Mouse (Mus musculus): ENCODE data around the gene Il12rb1. TPM values are rescaled to one million over a fixed set of nuclear protein-coding genes. Genes with fewer than 3 reads are reported as not detected.
A peak's percentile ranks its signal among the peaks of the same experiment; 100 is the strongest.

The Il12rb1 gene
- polyA plus RNA-seq, 1 experiment from 2014 or later = not detected

GRCm38 (mm10) chr8:70775851-70776495 is 32.3 kb upstream of the Il12rb1 start:
- Histone ChIP-seq H3K4me1 (peaks cover 43% of the 10 kb centered on the region), H3K9ac (peak overlapping the region; percentile 96), H3K36me3 (replicated peaks) (peaks cover 63% of the 10 kb centered on the region), H3K4me3 (replicated peaks) (peak overlapping the region; percentile 84), H3K27me3 (0 out of 2 replicates have a peak, but pooled peaks cover under 1% of the 10 kb centered on the region), H3K9me3 (no peaks in the 10 kb centered on the region), H3K4me2 (peak overlapping the region; percentile 84), H3K27ac (peak overlapping the region; percentile 98)
- WGBS = 3% methylated on average over 34 of the region's 34 CpGs
- ATAC-seq (ENCODE audit: low FRiP score) = no peak

- ATAC-seq (ENCODE audit: low FRiP score) = peak; percentile 93
- Histone ChIP-seq H3K4me1 (peaks cover 43% of the 10 kb centered on the region), H3K36me3 (replicated peaks) (peaks cover 63% of the 10 kb centered on the region), H3K9me3 (no peaks in the 10 kb centered on the region), H3K4me3 (replicated peaks) (peak within 1 kb of the TSS; percentile 84), H3K27me3 (no peaks in the 10 kb centered on the region), H3K27ac (peak within 1 kb of the TSS; percentile 98), H3K4me2 (peak within 1 kb of the TSS; percentile 84), H3K9ac (peak within 1 kb of the TSS; percentile 96)
- WGBS = under 1% methylated on average over 94 of the region's 94 CpGs
Measured at GRCm38 (mm10) chr8:70776496-70777444, 31.5 kb upstream of the Il12rb1 start, which contains the start of gene Pik3r2. Gene Pik3r2 (minus strand): TSS chr8:70776713.

- no peak overlapping the region for H3K4me3 ChIP-seq (replicated peaks)
- WGBS = 82% methylated on average over 11 of the region's 11 CpGs
- no peaks in the 10 kb centered on the region for H3K27me3 ChIP-seq
- H3K27ac ChIP-seq = no peak overlapping the region
- peaks cover 58% of the 10 kb centered on the region for H3K36me3 ChIP-seq (replicated peaks)
- H3K9me3 ChIP-seq = no peaks in the 10 kb centered on the region
- no peak for ATAC-seq (ENCODE audit: low FRiP score)
- 0 out of 2 replicates have a peak overlapping the region, but pooled peaks have one; percentile 29 for H3K9ac ChIP-seq
- H3K4me1 ChIP-seq = peaks cover 20% of the 10 kb centered on the region
- H3K4me2 ChIP-seq = no peak overlapping the region
Measured at GRCm38 (mm10) chr8:70780093-70780492, 28.2 kb upstream of the Il12rb1 start.

GRCm38 (mm10) chr8:70786291-70787050 is 21.8 kb upstream of the Il12rb1 start:
- Histone ChIP-seq H3K27me3 (peaks cover 23% of the 10 kb centered on the region; the same call in 1 of the 2 replicates), H3K4me1 (peaks cover 18% of the 10 kb centered on the region), H3K27ac (no peak overlapping the region), H3K9ac (no peak overlapping the region), H3K9me3 (no peaks in the 10 kb centered on the region), H3K4me2 (no peak overlapping the region), H3K4me3 (replicated peaks) (no peak overlapping the region), H3K36me3 (replicated peaks) (peaks cover 71% of the 10 kb centered on the region)
- no peak for ATAC-seq (ENCODE audit: low FRiP score)
- WGBS = 84% methylated on average over 25 of the region's 25 CpGs

GRCm38 (mm10) chr8:70787051-70787445 is 21.2 kb upstream of the Il12rb1 start:
- Histone ChIP-seq H3K27me3 (peaks cover 23% of the 10 kb centered on the region; the same call in 1 of the 2 replicates), H3K4me2 (no peak overlapping the region), H3K4me1 (peaks cover 24% of the 10 kb centered on the region), H3K4me3 (replicated peaks) (no peak overlapping the region), H3K27ac (no peak overlapping the region), H3K9ac (no peak overlapping the region), H3K9me3 (no peaks in the 10 kb centered on the region), H3K36me3 (replicated peaks) (peaks cover 66% of the 10 kb centered on the region)
- 93% methylated on average over 3 of the region's 3 CpGs for WGBS
- ATAC-seq (ENCODE audit: low FRiP score) = no peak

GRCm38 (mm10) chr8:70787941-70788667 is 20.1 kb upstream of the Il12rb1 start:
- H3K4me2 ChIP-seq = 0 out of 2 replicates have a peak overlapping the region, but pooled peaks have one; percentile 6
- 18% methylated on average over 30 of the region's 30 CpGs for WGBS
- H3K27ac ChIP-seq = no peak overlapping the region
- H3K9ac ChIP-seq = no peak overlapping the region
- peaks cover 23% of the 10 kb centered on the region; the same call in 1 of the 2 replicates for H3K27me3 ChIP-seq
- peaks cover 31% of the 10 kb centered on the region for H3K4me1 ChIP-seq
- ATAC-seq (ENCODE audit: low FRiP score) = no peak
- H3K4me3 ChIP-seq (replicated peaks) = no peak overlapping the region
- H3K36me3 ChIP-seq (replicated peaks) = peaks cover 58% of the 10 kb centered on the region
- no peaks in the 10 kb centered on the region for H3K9me3 ChIP-seq

GRCm38 (mm10) chr8:70789046-70789445 is 19.2 kb upstream of the Il12rb1 start:
- H3K27ac ChIP-seq = no peak overlapping the region
- H3K9me3 ChIP-seq = no peaks in the 10 kb centered on the region
- no peak overlapping the region for H3K9ac ChIP-seq
- no peak for ATAC-seq (ENCODE audit: low FRiP score)
- WGBS = 85% methylated on average over 10 of the region's 10 CpGs
- no peak overlapping the region for H3K4me3 ChIP-seq (replicated peaks)
- H3K4me1 ChIP-seq = peaks cover 39% of the 10 kb centered on the region
- H3K27me3 ChIP-seq = peaks cover 25% of the 10 kb centered on the region; the same call in 1 of the 2 replicates
- peaks cover 49% of the 10 kb centered on the region for H3K36me3 ChIP-seq (replicated peaks)
- no peak overlapping the region for H3K4me2 ChIP-seq

- H3K9ac ChIP-seq = peak overlapping the region; percentile 49
- peaks cover 35% of the 10 kb centered on the region; the same call in 1 of the 2 replicates for H3K27me3 ChIP-seq
- H3K4me1 ChIP-seq = peaks cover 39% of the 10 kb centered on the region
- H3K9me3 ChIP-seq = no peaks in the 10 kb centered on the region
- no peak for ATAC-seq (ENCODE audit: low FRiP score)
- WGBS = 59% methylated on average over 8 of the region's 8 CpGs
- H3K4me2 ChIP-seq = peak overlapping the region; percentile 70
- peaks cover 34% of the 10 kb centered on the region for H3K36me3 ChIP-seq (replicated peaks)
- H3K27ac ChIP-seq = no peak overlapping the region
- peak overlapping the region; percentile 63 for H3K4me3 ChIP-seq (replicated peaks)
Measured at GRCm38 (mm10) chr8:70790846-70791245, 17.4 kb upstream of the Il12rb1 start.

GRCm38 (mm10) chr8:70791294-70791701 is 17.0 kb upstream of the Il12rb1 start:
- Histone ChIP-seq H3K4me3 (replicated peaks) (peak overlapping the region; percentile 63), H3K4me1 (peaks cover 44% of the 10 kb centered on the region), H3K27me3 (peaks cover 39% of the 10 kb centered on the region; the same call in 1 of the 2 replicates), H3K9ac (peak overlapping the region; percentile 73), H3K27ac (no peak overlapping the region), H3K36me3 (replicated peaks) (peaks cover 30% of the 10 kb centered on the region), H3K9me3 (no peaks in the 10 kb centered on the region), H3K4me2 (peak overlapping the region; percentile 70)
- 84% methylated on average over 7 of the region's 7 CpGs for WGBS
- ATAC-seq (ENCODE audit: low FRiP score) = no peak

- H3K27ac ChIP-seq = peak overlapping the region; percentile 94
- ATAC-seq (ENCODE audit: low FRiP score) = peak; percentile 85
- 5% methylated on average over 57 of the region's 58 CpGs for WGBS
- H3K4me1 ChIP-seq = peaks cover 49% of the 10 kb centered on the region
- peak overlapping the region; percentile 70 for H3K4me2 ChIP-seq
- peaks cover 39% of the 10 kb centered on the region; the same call in 1 of the 2 replicates for H3K27me3 ChIP-seq
- peak overlapping the region; percentile 63 for H3K4me3 ChIP-seq (replicated peaks)
- H3K9me3 ChIP-seq = no peaks in the 10 kb centered on the region
- H3K9ac ChIP-seq = peak overlapping the region; percentile 73
- peaks cover 22% of the 10 kb centered on the region for H3K36me3 ChIP-seq (replicated peaks)
Measured at GRCm38 (mm10) chr8:70791975-70792691, 16.1 kb upstream of the Il12rb1 start.

Data from forebrain, embryonic 12.5 days (tissue).